17 mouse cellular contexts compared by ENCODE assay signal in genomic region chr5:131201146-131201545, GRCm38 (mm10).
A peak's percentile ranks its signal among the peaks of the same experiment; 100 is the strongest.
DNase-seq lines count a peak whose midpoint lies in the region; TF ChIP-seq lines count a peak whose summit lies in the region.
"Had no signal": no experiment of that assay in that cellular context is flagged by ENCODE, and none has a peak within 500 bp of the region (broad histone marks: within the 10 kb centered on the region; RNA-seq: fewer than 3 reads in every experiment).

No protein-coding gene starts in this region.

- peak; percentile 11 for DNase-seq in embryo, embryonic 11 days
- no peak for DNase-seq in embryo, embryonic 9.5 days (ENCODE audit: extremely low spot score)
- DNase-seq in layer of hippocampus, adult 2 months (ENCODE audit: low spot score in 2 of 2), result no peak
- no peak for DNase-seq in layer of hippocampus, adult 8-10 months (ENCODE audit: low spot score in 2 of 2)
- peak; percentile 40 for DNase-seq in cerebellum, adult 8-10 months
- DNase-seq in frontal cortex, adult 2 months (ENCODE audit: extremely low spot score in 1 of 2, low spot score in 1 of 2), result no peak
- DNase-seq in frontal cortex, postnatal 14 days (ENCODE audit: low spot score in 2 of 2), result no peak
- DNase-seq: adrenal gland, postnatal 14 days; heart, postnatal 36 days; lung, postnatal 10 days; thymus, postnatal 25 days had no signal

- H3K4me3 ChIP-seq in layer of hippocampus, adult 2 months, result no peak overlapping the region
- H3K4me3 ChIP-seq: embryonic facial prominence, embryonic 15.5 days; hindbrain, embryonic 15.5 days; kidney, embryonic 15.5 days; limb, embryonic 15.5 days; megakaryocyte, embryonic 14.5 days; neural tube, embryonic 15.5 days had no signal

- peak overlapping the region; percentile 53; the same call in 1 of the 2 replicates for H3K27ac ChIP-seq in layer of hippocampus, adult 2 months
- H3K27ac ChIP-seq: embryonic facial prominence, embryonic 15.5 days; hindbrain, embryonic 15.5 days; kidney, embryonic 15.5 days; limb, embryonic 15.5 days; neural tube, embryonic 15.5 days had no signal

- TF ChIP-seq CTCF in layer of hippocampus, adult 2 months (conservative IDR thresholded peaks at IDR 0.05), result no peak

Comparison
In these comparisons a context has a peak if more than half of its experiments do, and no peak if none do; other contexts are left out.
1. DNase-seq: peak in embryo, embryonic 11 days (single experiment) and cerebellum, adult 8-10 months (single experiment); none in embryo, embryonic 9.5 days (single experiment), layer of hippocampus, adult 2 months (0 of 2), layer of hippocampus, adult 8-10 months (0 of 2), frontal cortex, adult 2 months (0 of 2) and frontal cortex, postnatal 14 days (0 of 2).